Mouse (Mus musculus): ENCODE measurements around the gene Ptprt.

- TF ChIP-seq CTCF (IDR thresholded peaks at IDR 0.05; ENCODE audit: low read depth, low read length) (no peak), POLR2A (IDR thresholded peaks at IDR 0.05; ENCODE audit: borderline replicate concordance, low read depth, low read length) (no peak)
These were observed 542.9 kb downstream of the Ptprt start for GRCm38 (mm10) chr2:162118041-162118440.
